Mouse (Mus musculus) midbrain, postnatal 0 days (tissue): ENCODE measurements around the gene Itga11. TPM values are rescaled to one million over a fixed set of nuclear protein-coding genes. Genes with fewer than 3 reads are reported as not detected.
"Not testable (repeated sequence)": the region's sequence is repeated elsewhere in the genome, so short reads cannot be mapped to it uniquely, and the experiment has no call there.

Source experiments
- ATAC-seq: fragments of 200-750 bp; cut with Nextera tagmentation; 2 replicates; pipeline ENCODE4 v1.8.0; 2017; ENCODE audit warnings: moderate number of reproducible peaks, mild to moderate bottlenecking, moderate TSS enrichment, moderate library complexity; ENCODE audit not compliant: low FRiP score
- DNase-seq: peaks from one replicate; pipeline ENCODE4 v3.0.0-alpha.2; 2015; ENCODE audit warnings: low spot score
- H3K27ac ChIP-seq: fragments of 300-500 bp; sonication (generic); 2 replicates; pipeline ENCODE4 v1.5.1; 2014; ENCODE audit warnings: low read depth, mild to moderate bottlenecking, low read length, mixed read lengths
- H3K27me3 ChIP-seq: fragments of 300-500 bp; sonication (generic); 2 replicates; pipeline ENCODE4 v1.6.1; 2014; ENCODE audit warnings: low read length, control low read depth, mixed read lengths; ENCODE audit not compliant: insufficient read depth
- H3K36me3 ChIP-seq: fragments of 300-500 bp; sonication (generic); 2 replicates; pipeline ENCODE4 v1.6.1; 2014; ENCODE audit warnings: low read length, control low read depth, mixed read lengths; ENCODE audit not compliant: insufficient read depth
- H3K4me1 ChIP-seq: fragments of 300-500 bp; sonication (generic); 2 replicates; pipeline ENCODE4 v1.6.1; 2014; ENCODE audit warnings: mild to moderate bottlenecking, control low read depth, antibody characterized with exemption, low read length, mixed read lengths; ENCODE audit not compliant: insufficient read depth
- H3K4me2 ChIP-seq: fragments of 300-500 bp; sonication (generic); 2 replicates; pipeline ENCODE4 v1.6.1; 2014; ENCODE audit warnings: low read depth, mild to moderate bottlenecking, low read length, mixed read lengths; ENCODE audit not compliant: poor library complexity, severe bottlenecking
- H3K4me3 ChIP-seq: fragments of 300-500 bp; sonication (generic); 2 replicates; pipeline ENCODE4 v1.5.1; 2014; ENCODE audit warnings: low read depth, mild to moderate bottlenecking, low read length, moderate library complexity
- H3K9ac ChIP-seq: fragments of 300-500 bp; sonication (generic); replicated peaks from 2 replicates; pipeline ENCODE4 v1.6.1; 2014; ENCODE audit warnings: mild to moderate bottlenecking, low read length, moderate library complexity, mixed read lengths; ENCODE audit not compliant: poor library complexity, severe bottlenecking
- H3K9me3 ChIP-seq: fragments of 300-500 bp; sonication (generic); 2 replicates; pipeline ENCODE4 v1.6.1; 2016; ENCODE audit warnings: low read length, control low read depth
- CTCF ChIP-seq: IDR thresholded peaks from 2 replicates; pipeline ENCODE4 v1.5.1; 2016; ENCODE audit warnings: antibody characterized with exemption, mild to moderate bottlenecking
- WGBS: fragments of 180-500 bp; shearing (Covaris S2); extraction: QIAGEN DNeasy Blood & Tissue Kit; methylation state at CpG from one replicate; pipeline ENCODE4 v1.1.7; 2014; 5-methylcytosine and 5-hydroxymethylcytosine counted together
- polyA plus RNA-seq: library from polyadenylated mRNA; unstranded; fragments of >200 nt; fragmentation: Nextera tagmentation; extraction: Ambion mirVana; gene quantifications from 2 replicates; pipeline ENCODE4 v1.2.1, GENCODE M21; 2015
- total RNA-seq: library from RNA; depleted of rRNA; stranded (reverse); fragments of >200 nt; gene quantifications from 2 replicates; pipeline ENCODE4 v1.2.3, GENCODE M21; 2014

The Itga11 gene
- total and polyA plus RNA-seq, 2 experiments from 2014 or later: 0.52 to 2.3 TPM

DNA sequence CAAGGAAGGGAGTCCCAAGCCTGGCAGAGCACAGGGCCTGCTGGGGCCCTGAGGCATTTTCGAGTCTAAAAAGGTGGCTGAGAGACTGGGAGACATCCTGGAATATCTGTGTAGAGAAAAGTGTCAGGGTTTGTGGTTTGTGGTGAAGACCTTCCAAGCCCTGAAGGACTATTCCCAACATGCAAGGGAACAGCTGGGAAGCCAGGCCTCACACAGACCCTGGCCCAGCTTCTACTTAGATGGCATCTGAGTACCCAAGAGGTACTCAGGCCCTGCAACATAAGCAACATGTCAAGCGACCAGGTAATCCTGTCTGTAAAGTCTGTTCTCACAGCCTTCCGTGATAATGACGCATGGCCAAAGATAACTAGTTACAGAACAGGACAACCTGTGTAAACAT, 18.6 kb upstream of the Itga11 start:
- H3K4me1 ChIP-seq: no peaks in the 10 kb centered on the region
- H3K36me3 ChIP-seq: no peaks in the 10 kb centered on the region
- no peak for DNase-seq
- TF ChIP-seq CTCF: no peak
- H3K9me3 ChIP-seq: no peaks in the 10 kb centered on the region
- H3K9ac ChIP-seq: no peak overlapping the region
- WGBS: 84% methylated on average over 4 of the region's 4 CpGs
- ATAC-seq: no peak
- no peak overlapping the region for H3K4me3 ChIP-seq
- H3K27me3 ChIP-seq: no peaks in the 10 kb centered on the region
- H3K27ac ChIP-seq: no peak overlapping the region
- no peak overlapping the region for H3K4me2 ChIP-seq

DNA sequence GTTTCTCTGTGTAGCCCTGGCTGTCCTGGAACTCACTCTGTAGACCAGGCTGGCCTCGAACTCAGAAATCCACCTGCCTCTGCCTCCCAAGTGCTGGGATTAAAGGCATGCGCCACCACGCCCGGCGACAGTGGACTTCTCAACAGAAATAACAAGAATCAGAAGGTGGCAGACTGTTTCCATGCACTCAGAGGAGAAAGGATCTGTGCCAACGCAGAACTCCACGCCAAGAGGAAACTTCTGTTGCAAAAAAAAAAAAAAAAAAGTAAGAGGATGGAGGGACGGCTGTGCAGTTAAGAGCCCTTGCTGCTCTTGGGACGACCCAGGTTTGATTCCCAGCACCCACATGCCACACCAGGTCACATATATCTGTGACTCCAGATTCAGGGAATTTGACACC, 16.7 kb upstream of the Itga11 start:
- H3K9ac ChIP-seq, H3K36me3 ChIP-seq, H3K27me3 ChIP-seq, DNase-seq, H3K4me3 ChIP-seq, H3K4me1 ChIP-seq, ATAC-seq, H3K4me2 ChIP-seq, H3K27ac ChIP-seq, H3K9me3 ChIP-seq: not testable (repeated sequence)
- WGBS: 97% methylated on average over 8 of the region's 9 CpGs

DNA sequence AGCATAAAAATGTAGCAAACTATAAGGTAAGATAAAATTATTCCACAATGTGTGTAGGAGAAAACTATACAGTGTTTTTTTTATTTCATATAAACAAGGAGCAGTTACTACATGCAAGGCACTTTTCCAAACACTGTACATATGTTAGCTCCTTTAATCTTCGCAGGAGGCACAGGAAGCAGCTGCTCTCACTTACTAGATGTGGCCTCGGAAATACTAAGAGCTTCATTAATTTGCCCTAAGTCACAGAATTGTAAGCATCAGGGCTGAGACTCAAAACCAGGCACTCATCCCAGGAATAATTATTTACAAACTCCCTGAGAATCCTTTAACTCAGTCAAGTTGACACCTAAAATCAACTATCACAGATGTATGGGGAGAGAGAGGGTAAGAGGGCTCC, 14.2 kb upstream of the Itga11 start:
- no peaks in the 10 kb centered on the region for H3K4me1 ChIP-seq
- 68% methylated on average over 2 of the region's 2 CpGs for WGBS
- no peak for DNase-seq
- no peak for ATAC-seq
- H3K4me2 ChIP-seq: no peak overlapping the region
- no peaks in the 10 kb centered on the region for H3K27me3 ChIP-seq
- H3K27ac ChIP-seq: no peak overlapping the region
- no peaks in the 10 kb centered on the region for H3K9me3 ChIP-seq
- no peak overlapping the region for H3K9ac ChIP-seq
- H3K36me3 ChIP-seq: no peaks in the 10 kb centered on the region
- no peak for TF ChIP-seq CTCF
- H3K4me3 ChIP-seq: no peak overlapping the region

DNA sequence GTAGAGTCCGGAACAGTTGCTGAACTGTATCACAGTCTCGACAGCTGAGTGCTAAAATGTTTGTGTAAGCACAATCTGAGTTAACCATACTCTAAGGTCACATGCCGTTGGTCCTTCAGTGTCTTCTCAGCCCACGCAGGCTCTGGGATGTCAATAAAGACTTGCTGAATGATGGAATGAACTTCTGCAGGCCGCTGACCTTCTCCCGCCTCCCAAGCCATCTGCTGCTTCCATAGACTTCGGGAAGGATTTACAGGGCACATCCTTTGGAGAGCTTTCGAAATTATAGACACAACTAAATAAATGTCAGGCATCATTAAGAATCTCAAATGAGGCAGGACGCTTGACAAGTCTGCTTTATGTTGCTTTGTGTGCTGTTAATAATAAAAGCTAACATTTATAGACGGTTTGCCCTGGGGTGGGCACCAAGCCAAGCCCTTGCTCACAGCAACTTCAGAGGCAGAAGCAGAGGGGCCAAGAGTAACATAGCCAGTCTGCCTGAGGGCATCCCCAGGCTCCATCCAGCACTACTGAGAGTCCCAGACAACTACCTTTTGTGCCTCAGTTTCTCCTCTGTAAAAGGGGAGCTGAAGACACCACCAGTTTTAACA, 13.4 kb upstream of the Itga11 start:
- Histone ChIP-seq H3K4me1 (no peaks in the 10 kb centered on the region), H3K27me3 (no peaks in the 10 kb centered on the region), H3K27ac (no peak overlapping the region), H3K9ac (no peak overlapping the region), H3K4me3 (no peak overlapping the region), H3K36me3 (no peaks in the 10 kb centered on the region), H3K4me2 (no peak overlapping the region), H3K9me3 (no peaks in the 10 kb centered on the region)
- no peak for TF ChIP-seq CTCF
- WGBS: 60% methylated on average over 10 of the region's 10 CpGs
- DNase-seq: peak; percentile 13
- ATAC-seq: no peak

DNA sequence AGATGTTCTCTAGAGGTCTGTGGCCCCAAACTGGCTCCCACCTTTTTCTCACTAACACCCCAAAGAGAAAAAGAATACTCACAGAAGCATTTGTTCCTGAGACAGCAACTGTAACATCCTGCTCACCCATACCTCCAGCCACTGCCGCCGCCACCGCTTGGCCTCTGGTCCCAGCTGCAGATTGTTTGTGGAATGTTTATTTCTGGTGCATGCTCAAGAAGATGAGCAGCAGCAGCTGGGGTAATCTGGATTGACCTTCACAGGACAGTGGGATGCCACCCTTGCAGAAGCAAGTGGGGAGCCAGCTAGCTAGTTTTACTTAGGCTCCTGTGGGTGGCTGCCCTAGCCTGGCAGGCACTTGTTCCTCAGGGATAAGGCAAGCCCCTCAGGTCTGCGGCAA, 11.7 kb upstream of the Itga11 start:
- 91% methylated on average over 4 of the region's 4 CpGs for WGBS
- H3K4me3 ChIP-seq: no peak overlapping the region
- no peak for TF ChIP-seq CTCF
- no peak overlapping the region for H3K4me2 ChIP-seq
- no peak overlapping the region for H3K9ac ChIP-seq
- DNase-seq: no peak
- no peak for ATAC-seq
- H3K36me3 ChIP-seq: no peaks in the 10 kb centered on the region
- H3K27ac ChIP-seq: no peak overlapping the region
- H3K4me1 ChIP-seq: no peaks in the 10 kb centered on the region
- H3K27me3 ChIP-seq: no peaks in the 10 kb centered on the region
- H3K9me3 ChIP-seq: no peaks in the 10 kb centered on the region

DNA sequence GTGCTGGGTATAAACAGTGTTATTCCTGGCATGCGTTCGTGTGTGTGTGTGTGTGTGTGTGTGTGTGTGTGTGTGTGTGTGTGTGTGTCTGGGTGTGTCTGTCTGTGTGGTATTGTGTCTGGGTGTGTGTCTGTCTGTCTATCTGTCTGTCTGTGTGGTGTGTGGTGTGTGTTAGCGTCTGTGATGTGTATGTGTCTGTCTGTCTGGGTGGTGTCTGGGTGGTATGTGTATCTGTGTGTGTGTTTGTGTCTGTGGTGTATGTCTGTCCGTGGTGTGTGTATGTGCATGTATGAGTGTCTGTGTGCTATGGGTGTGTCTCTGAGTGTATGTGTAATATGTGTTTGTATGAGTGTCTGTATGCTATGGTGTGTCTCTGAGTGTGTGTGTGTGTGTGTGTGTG, 9.1 kb upstream of the Itga11 start:
- DNase-seq (no peak), ATAC-seq (no peak)
- Histone ChIP-seq H3K27me3 (no peaks in the 10 kb centered on the region), H3K4me1 (no peaks in the 10 kb centered on the region), H3K27ac (no peak overlapping the region), H3K36me3 (no peaks in the 10 kb centered on the region), H3K4me2 (no peak overlapping the region), H3K4me3 (no peak overlapping the region), H3K9ac (no peak overlapping the region), H3K9me3 (no peaks in the 10 kb centered on the region)
- TF ChIP-seq CTCF: no peak
- 91% methylated on average over 4 of the region's 4 CpGs for WGBS
